Mouse (Mus musculus): ENCODE data around the gene Edem3. TPM values are rescaled to one million over a fixed set of nuclear protein-coding genes. Genes with fewer than 3 reads are reported as not detected.

The Edem3 gene
- polyA plus RNA-seq (2012; ENCODE audit: insufficient read depth, low replicate concordance) = 0.64 TPM in 1 of 2 replicates, not detected in the other

- TF ChIP-seq FLI1 (IDR thresholded peaks at IDR 0.05; ENCODE audit: low read length) (0 out of 2 replicates have a peak, but pooled peaks have one; percentile 20), GATA1 (IDR thresholded peaks at IDR 0.05; ENCODE audit: borderline replicate concordance, low read length) (no peak)
- Histone ChIP-seq H3K36me3 (replicated peaks; ENCODE audit: low read length) (peaks cover 5% of the 10 kb centered on the region), H3K9me3 (peaks cover 4% of the 10 kb centered on the region; the same call in 1 of the 2 replicates), H3K27me3 (replicated peaks) (no peaks in the 10 kb centered on the region), H3K4me3 (replicated peaks) (peak within 1 kb of the TSS; percentile 94), H3K4me1 (peaks cover 35% of the 10 kb centered on the region)
Observed at GRCm38 (mm10) chr1:151754881-151755659, at the start of gene Edem3. TSS of gene Edem3 (plus strand) at chr1:151755371.

GRCm38 (mm10) chr1:151705723-151706396 is 49.3 kb upstream of the Edem3 start:
- Histone ChIP-seq H3K4me3 (replicated peaks) (no peak overlapping the region), H3K27me3 (replicated peaks) (peaks cover 9% of the 10 kb centered on the region), H3K4me1 (peaks cover 15% of the 10 kb centered on the region), H3K36me3 (replicated peaks; ENCODE audit: low read length) (no peaks in the 10 kb centered on the region), H3K9me3 (no peaks in the 10 kb centered on the region)
- no peak for TF ChIP-seq GATA1 (IDR thresholded peaks at IDR 0.05; ENCODE audit: borderline replicate concordance, low read length)
- no peak for TF ChIP-seq FLI1 (IDR thresholded peaks at IDR 0.05; ENCODE audit: low read length)

- Histone ChIP-seq H3K27me3 (replicated peaks) (peaks cover 9% of the 10 kb centered on the region), H3K36me3 (replicated peaks; ENCODE audit: low read length) (no peaks in the 10 kb centered on the region), H3K9me3 (no peaks in the 10 kb centered on the region), H3K4me3 (replicated peaks) (no peak overlapping the region), H3K4me1 (peaks cover 13% of the 10 kb centered on the region)
- TF ChIP-seq GATA1 (IDR thresholded peaks at IDR 0.05; ENCODE audit: borderline replicate concordance, low read length) (no peak), FLI1 (IDR thresholded peaks at IDR 0.05; ENCODE audit: low read length) (no peak)
Observed at GRCm38 (mm10) chr1:151706397-151706752, 48.8 kb upstream of the Edem3 start.

GRCm38 (mm10) chr1:151708966-151709733 is 46.0 kb upstream of the Edem3 start:
- Histone ChIP-seq H3K4me1 (peaks cover 13% of the 10 kb centered on the region), H3K9me3 (no peaks in the 10 kb centered on the region), H3K4me3 (replicated peaks) (no peak overlapping the region), H3K36me3 (replicated peaks; ENCODE audit: low read length) (no peaks in the 10 kb centered on the region), H3K27me3 (replicated peaks) (peaks cover 9% of the 10 kb centered on the region)
- TF ChIP-seq FLI1 (IDR thresholded peaks at IDR 0.05; ENCODE audit: low read length) = no peak
- TF ChIP-seq GATA1 (IDR thresholded peaks at IDR 0.05; ENCODE audit: borderline replicate concordance, low read length) = no peak

- H3K9me3 ChIP-seq = no peaks in the 10 kb centered on the region
- TF ChIP-seq GATA1 (IDR thresholded peaks at IDR 0.05; ENCODE audit: borderline replicate concordance, low read length) (no peak), FLI1 (IDR thresholded peaks at IDR 0.05; ENCODE audit: low read length) (no peak)
- peaks cover 18% of the 10 kb centered on the region for H3K4me1 ChIP-seq
- H3K36me3 ChIP-seq (replicated peaks; ENCODE audit: low read length) = no peaks in the 10 kb centered on the region
- H3K27me3 ChIP-seq (replicated peaks) = peaks cover 9% of the 10 kb centered on the region
- H3K4me3 ChIP-seq (replicated peaks) = no peak overlapping the region
Observed at GRCm38 (mm10) chr1:151709734-151710022, 45.5 kb upstream of the Edem3 start.

GRCm38 (mm10) chr1:151710424-151711055 is 44.6 kb upstream of the Edem3 start:
- H3K27me3 ChIP-seq (replicated peaks) = peaks cover 4% of the 10 kb centered on the region
- peaks cover 19% of the 10 kb centered on the region for H3K4me1 ChIP-seq
- H3K9me3 ChIP-seq = no peaks in the 10 kb centered on the region
- TF ChIP-seq GATA1 (IDR thresholded peaks at IDR 0.05; ENCODE audit: borderline replicate concordance, low read length) (no peak), FLI1 (IDR thresholded peaks at IDR 0.05; ENCODE audit: low read length) (no peak)
- H3K4me3 ChIP-seq (replicated peaks) = no peak overlapping the region
- H3K36me3 ChIP-seq (replicated peaks; ENCODE audit: low read length) = no peaks in the 10 kb centered on the region

- no peaks in the 10 kb centered on the region for H3K36me3 ChIP-seq (replicated peaks; ENCODE audit: low read length)
- H3K9me3 ChIP-seq = no peaks in the 10 kb centered on the region
- no peak overlapping the region for H3K4me3 ChIP-seq (replicated peaks)
- peaks cover 14% of the 10 kb centered on the region for H3K4me1 ChIP-seq
- H3K27me3 ChIP-seq (replicated peaks) = peaks cover 3% of the 10 kb centered on the region
- TF ChIP-seq GATA1 (IDR thresholded peaks at IDR 0.05; ENCODE audit: borderline replicate concordance, low read length) = no peak
- no peak for TF ChIP-seq FLI1 (IDR thresholded peaks at IDR 0.05; ENCODE audit: low read length)
Observed at GRCm38 (mm10) chr1:151711062-151711461, 44.1 kb upstream of the Edem3 start.

GRCm38 (mm10) chr1:151712664-151713063 is 42.5 kb upstream of the Edem3 start:
- Histone ChIP-seq H3K36me3 (replicated peaks; ENCODE audit: low read length) (peaks cover under 1% of the 10 kb centered on the region), H3K4me3 (replicated peaks) (no peak overlapping the region), H3K4me1 (peaks cover 12% of the 10 kb centered on the region), H3K9me3 (no peaks in the 10 kb centered on the region), H3K27me3 (replicated peaks) (peaks cover 2% of the 10 kb centered on the region)
- no peak for TF ChIP-seq GATA1 (IDR thresholded peaks at IDR 0.05; ENCODE audit: borderline replicate concordance, low read length)
- TF ChIP-seq FLI1 (IDR thresholded peaks at IDR 0.05; ENCODE audit: low read length) = no peak

GRCm38 (mm10) chr1:151713622-151714021 is 41.5 kb upstream of the Edem3 start:
- Histone ChIP-seq H3K36me3 (replicated peaks; ENCODE audit: low read length) (peaks cover 4% of the 10 kb centered on the region), H3K4me3 (replicated peaks) (no peak overlapping the region)
- TF ChIP-seq FLI1 (IDR thresholded peaks at IDR 0.05; ENCODE audit: low read length) (no peak), GATA1 (IDR thresholded peaks at IDR 0.05; ENCODE audit: borderline replicate concordance, low read length) (no peak)

More at GRCm38 (mm10) chr1:151713622-151714021, 41.5 kb upstream of the Edem3 start:
- Histone ChIP-seq H3K4me1 (peaks cover 14% of the 10 kb centered on the region), H3K9me3 (no peaks in the 10 kb centered on the region), H3K27me3 (replicated peaks) (peaks cover 5% of the 10 kb centered on the region)
